Mouse (Mus musculus) retina, embryonic 14.5 days (tissue): Measurements from ENCODE around the gene Epsti1.
"Not testable (repeated sequence)": the region's sequence is repeated elsewhere in the genome, so short reads cannot be mapped to it uniquely, and the experiment has no call there.

Source experiments
- DNase-seq: peaks from one replicate; pipeline ENCODE4 v3.0.0-alpha.2; 2015; ENCODE audit warnings: low spot score

Epsti1 gene

GRCm38 (mm10) chr14:77904171-77904762 is at the start of gene Epsti1:
TSS of gene Epsti1 (plus strand) at chr14:77904239.
- DNase-seq = no peak

DNA sequence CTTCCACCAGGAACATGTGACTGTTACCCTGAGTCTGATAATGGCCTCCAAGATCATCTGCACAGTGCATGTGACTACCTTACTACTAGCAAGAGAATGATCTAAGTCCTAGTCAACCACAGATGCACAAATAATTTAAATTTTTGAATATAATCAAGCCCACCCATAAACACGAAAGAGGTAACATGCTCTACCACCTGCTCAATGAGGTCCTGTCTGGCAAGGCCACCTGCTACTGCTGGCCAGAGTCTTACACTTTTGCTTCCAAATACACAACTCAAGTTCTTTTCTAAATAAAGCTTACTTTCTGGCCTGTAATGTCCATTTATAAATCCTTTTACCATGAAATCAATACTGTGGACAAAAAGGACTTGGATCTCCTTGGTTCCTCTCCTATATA is 44.1 kb upstream of the Epsti1 start:
- DNase-seq = no peak

DNA sequence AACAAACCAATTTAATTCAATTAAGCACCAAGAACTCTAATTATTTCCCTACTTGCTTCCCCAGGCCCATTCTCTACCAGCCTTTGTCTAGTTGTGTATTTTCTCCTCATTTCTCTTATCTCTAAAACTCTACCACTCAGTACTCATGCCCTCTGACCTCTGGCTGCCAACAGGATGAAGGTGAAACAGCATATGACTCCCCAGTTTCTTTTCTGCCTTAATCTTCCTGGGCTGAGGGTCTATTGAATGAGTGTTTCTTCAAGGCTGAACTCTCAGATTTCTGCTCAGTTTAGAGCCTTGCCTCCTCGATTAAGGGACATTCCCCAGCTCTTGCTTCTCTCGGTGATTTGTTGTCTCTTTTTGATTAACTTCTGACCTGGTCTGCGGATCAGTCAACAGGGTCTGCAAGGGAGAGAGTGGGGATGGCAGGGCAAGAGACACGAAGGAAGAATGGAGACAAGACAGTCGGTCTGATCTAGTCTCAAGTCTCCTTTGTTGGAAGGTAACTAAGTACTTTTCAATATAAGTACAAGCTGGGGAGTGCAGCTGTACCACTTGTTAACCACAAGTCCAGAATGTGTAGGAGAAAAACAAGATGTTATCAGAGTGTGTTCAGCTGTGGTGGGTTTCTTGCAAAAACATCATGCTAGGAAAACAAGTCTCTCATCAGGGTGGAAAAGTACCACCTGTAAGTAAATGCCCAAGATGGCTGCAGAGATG is 43.0 kb upstream of the Epsti1 start:
- no peak for DNase-seq

DNA sequence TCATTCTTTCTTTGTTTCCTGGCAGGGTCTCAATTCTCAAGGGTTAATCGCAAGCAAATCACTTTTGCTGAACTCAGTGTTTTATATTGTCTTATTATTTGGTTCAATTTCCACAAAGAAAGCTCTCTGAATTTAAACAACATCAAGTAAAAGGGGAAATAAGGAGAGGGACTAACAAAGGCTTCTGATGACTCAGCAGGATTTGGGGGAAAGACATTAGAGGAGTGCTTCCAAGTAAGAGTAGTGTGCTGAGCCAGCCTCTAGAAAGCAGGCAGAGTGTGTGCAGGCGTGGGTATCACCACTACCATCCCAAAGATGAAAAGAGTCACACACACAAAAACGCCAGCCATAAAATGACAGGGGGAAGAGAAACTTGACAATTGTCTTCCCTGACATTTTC is 40.0 kb upstream of the Epsti1 start:
- DNase-seq = no peak

DNA sequence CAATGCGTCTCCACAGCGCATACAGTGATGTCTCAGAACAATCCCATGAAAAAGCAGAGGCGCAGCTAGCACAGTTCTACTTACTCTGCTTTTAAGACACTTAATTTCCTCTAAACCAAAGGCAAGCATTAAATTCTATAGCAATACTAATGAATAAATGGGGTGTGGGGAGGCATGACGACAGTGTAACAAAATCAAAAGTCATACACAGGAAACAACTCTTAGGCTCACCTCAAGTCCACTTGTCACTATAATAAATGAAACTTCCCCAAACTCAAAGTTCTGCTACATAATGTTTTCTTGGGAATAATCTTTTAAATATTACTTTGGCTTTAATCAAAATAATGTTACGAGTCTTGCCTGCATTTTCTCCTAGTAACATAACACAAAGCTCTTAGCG is 39.5 kb upstream of the Epsti1 start:
- DNase-seq = no peak

GRCm38 (mm10) chr14:77867601-77868000 is 36.4 kb upstream of the Epsti1 start:
- DNase-seq = no peak

GRCm38 (mm10) chr14:77870926-77871325 is 33.1 kb upstream of the Epsti1 start:
- no peak for DNase-seq

DNA sequence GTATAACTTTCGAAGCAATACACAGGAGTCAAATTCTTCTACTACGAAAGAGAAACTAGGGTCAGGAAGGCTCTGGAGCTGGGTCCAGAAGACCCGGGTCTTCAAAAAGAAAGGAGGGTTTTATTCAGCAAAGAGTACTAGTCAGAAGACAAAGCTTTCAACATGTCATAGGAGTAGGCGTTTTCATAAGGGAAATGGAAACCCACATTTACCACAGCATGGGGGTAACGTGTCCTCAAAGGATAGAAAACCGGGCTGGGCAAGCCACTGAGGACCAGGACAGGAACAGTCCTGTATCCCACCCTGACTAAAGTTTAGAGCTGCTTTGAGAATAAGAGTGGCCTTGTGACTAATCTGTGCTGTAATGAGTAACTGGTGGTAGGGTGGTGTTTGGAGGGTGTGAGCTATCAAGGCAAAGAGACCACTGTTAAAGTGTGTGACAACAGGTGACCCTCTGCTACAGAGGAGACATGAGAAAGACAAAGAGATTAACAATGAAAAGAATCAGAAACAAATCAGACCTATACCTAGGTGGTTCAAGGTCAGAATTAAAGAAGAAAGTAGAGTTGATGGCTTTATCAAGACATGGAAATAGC is 32.6 kb upstream of the Epsti1 start:
- DNase-seq = no peak

GRCm38 (mm10) chr14:77874304-77875241 is 29.5 kb upstream of the Epsti1 start, which contains the start of gene Dnajc15:
TSS of gene Dnajc15 (minus strand) at chr14:77875125.
- peak; percentile 87 for DNase-seq

- DNase-seq = no peak
Measured at GRCm38 (mm10) chr14:77876199-77876598, 27.8 kb upstream of the Epsti1 start.

GRCm38 (mm10) chr14:77877876-77878275 is 26.2 kb upstream of the Epsti1 start:
- DNase-seq = not testable (repeated sequence)

DNA sequence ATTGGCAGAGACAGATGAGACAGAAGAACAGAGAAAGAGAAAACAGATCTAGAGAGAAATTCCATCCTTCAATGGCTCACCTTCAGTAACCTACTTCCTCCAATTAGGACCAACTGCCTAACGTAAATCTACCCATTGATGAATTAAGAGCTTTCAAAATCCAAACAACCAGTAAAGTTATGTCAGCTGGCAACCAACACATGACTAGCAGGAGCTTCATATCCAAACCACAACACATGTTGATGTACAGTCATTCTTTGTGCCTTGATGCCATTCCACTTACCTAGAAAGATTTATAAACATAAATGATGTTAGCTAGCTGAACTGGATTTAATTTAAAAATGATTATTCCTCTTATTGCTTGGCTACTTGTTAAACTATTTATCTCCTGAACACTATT is 22.0 kb upstream of the Epsti1 start:
- DNase-seq = no peak

DNA sequence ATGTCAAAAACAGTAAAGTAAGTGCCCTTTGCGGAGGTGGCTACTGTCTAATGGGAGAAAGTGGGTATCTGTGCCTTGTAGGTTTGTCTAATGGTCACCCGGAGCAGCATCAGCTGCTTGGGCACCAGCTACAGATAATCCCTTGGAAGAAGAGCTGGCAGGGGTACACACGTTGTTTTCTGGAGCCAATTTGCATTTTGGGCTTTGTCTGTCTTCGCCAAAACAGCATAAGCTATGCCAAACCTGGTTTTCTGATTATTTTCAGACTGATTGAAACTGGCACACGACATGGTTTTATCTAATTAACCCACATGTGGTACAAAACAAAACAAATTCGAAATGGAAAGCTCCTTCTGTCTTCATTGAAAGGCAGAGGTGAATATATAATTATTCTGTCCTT is 21.4 kb upstream of the Epsti1 start:
- DNase-seq = no peak

DNA sequence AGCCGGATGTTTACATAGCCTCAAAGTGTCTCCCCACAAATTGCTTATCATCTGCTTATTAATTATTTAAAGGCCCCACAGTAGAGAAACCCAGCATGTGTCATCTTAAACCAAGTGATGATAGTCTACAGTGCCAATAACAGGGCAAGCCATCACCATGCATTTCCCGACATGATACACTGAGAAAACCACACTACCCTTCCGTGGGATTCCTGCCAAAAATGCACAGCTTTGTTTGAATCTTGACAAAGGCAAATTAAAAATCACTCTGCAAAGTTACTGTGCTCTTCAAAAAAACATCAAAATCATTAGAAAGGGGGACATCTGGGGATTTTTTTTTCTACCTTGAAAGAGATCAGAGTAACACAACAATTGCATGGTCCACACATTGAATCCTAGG is 17.7 kb upstream of the Epsti1 start:
- DNase-seq = no peak

DNA sequence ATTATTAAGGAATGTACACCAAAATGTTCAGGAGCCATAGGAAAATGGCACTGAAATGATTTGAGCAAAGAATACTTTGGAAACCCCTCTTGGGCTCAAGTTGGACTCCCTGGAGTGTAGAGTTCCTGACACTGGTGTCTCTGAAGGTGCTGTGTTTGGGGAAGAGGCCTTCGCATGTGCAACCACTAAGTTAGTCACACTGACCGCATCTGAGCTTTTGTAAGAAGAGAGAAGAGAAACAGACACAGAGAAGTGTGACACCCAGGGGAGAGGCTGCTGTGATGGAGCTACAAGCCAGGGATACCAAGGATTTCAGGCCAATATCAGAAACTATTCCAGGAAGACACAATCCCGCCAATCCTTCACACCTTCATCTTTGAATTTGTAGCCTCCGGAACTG is 17.1 kb upstream of the Epsti1 start:
- no peak for DNase-seq

GRCm38 (mm10) chr14:77889911-77890310 is 14.1 kb upstream of the Epsti1 start:
- no peak for DNase-seq

DNA sequence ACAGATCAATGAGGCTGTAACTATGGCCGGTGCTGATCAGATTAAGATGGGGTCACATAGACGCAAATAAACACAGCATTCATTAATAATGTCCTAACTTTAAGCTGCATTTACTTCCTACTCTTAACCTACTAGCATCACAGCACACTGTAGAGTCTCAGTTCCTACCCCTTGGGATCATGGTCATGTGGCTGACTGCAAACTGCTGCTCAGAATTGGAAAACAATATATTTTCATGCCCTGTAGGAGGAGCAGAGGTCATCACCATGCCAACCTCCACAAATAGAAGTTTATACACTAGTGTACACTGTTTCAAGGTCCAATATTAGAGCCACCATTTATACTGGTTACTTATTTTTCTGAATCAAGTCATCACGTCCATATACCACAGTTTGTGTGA is 8.1 kb upstream of the Epsti1 start:
- no peak for DNase-seq

GRCm38 (mm10) chr14:77902541-77902940 is 1.5 kb upstream of the Epsti1 start:
- no peak for DNase-seq

DNA sequence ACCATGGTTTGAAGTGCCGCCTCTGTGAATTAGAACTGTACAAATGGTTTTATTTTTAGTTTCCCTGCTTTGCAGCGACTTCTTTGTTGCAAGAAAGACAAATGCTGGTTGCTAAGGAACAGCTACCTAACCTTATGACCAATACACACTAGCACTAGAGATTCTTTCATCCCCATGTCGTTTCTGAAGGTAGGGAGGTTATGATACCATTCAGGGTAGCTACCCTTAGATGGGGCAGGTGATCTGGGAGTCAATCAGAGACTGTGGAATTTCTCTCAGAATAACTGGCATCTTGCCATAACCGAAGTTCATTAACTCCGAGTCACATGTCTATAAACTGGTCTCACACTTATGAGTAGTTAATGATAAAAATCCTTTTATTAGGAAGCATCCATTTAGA is 1.4 kb downstream of the Epsti1 start:
- no peak for DNase-seq

- DNase-seq = no peak
Measured at GRCm38 (mm10) chr14:77906586-77906985, 2.5 kb downstream of the Epsti1 start.

- no peak for DNase-seq
Measured at GRCm38 (mm10) chr14:77915776-77916175, 11.7 kb downstream of the Epsti1 start.

DNA sequence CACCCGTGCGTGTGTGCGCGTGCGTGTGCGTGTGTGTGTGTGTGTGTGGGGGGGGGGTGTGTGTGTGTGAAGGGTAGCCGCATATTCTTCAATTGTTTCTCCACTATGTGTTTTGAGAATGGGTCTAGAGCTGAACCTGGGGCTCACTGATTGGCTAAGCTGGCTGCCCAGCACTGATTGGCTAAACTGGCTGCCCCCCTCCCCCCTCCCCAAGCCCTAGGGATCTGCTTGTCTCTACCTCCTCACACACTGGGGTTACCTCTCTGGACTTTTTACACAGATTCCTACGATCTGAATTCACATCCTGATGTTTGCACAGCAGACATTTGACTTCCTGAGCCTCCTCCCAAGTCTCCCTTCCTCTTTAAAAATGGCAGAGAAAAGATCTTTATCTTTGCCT is 17.6 kb downstream of the Epsti1 start:
- DNase-seq = no peak
